Mouse (Mus musculus) ES-E14 (cell line): ENCODE results near the gene Papss1. TPM values are rescaled to one million over a fixed set of nuclear protein-coding genes. Genes with fewer than 3 reads are reported as not detected.

Experiments used
- DNase-seq: peaks from one replicate; pipeline ENCODE4 v3.0.0-alpha.2; 2013; ENCODE audit warnings: low read depth, low spot score
- H3K27ac ChIP-seq: 2 replicates; pipeline ENCODE4 v1.5.1; 2012; ENCODE audit warnings: low read depth, mild to moderate bottlenecking, low read length, moderate library complexity, mixed read lengths; ENCODE audit not compliant: poor library complexity, insufficient read depth, severe bottlenecking
- H3K36me3 ChIP-seq: 2 replicates; pipeline ENCODE4 v1.6.1; 2012; ENCODE audit warnings: mild to moderate bottlenecking, low read length, moderate library complexity, mixed read lengths; ENCODE audit not compliant: control insufficient read depth, poor library complexity, insufficient read depth, severe bottlenecking
- H3K4me1 ChIP-seq, 2 experiments: fragments of 150-350 bp in 1 of 2; sonication (generic) in 1 of 2; 2 replicates each; pipeline ENCODE4 v1.6.1; 2012; ENCODE audit warnings: low read length in 2 of 2, mild to moderate bottlenecking in 1 of 2, mixed read lengths in 1 of 2; ENCODE audit not compliant: control insufficient read depth in 2 of 2, insufficient read depth in 2 of 2, poor library complexity in 1 of 2
- H3K4me3 ChIP-seq, 2 experiments: fragments of 150-350 bp in 1 of 2; sonication (generic) in 1 of 2; 2 replicates each; pipeline ENCODE4 v1.5.1; 2012; ENCODE audit warnings: low read length in 2 of 2, low read depth in 1 of 2, mild to moderate bottlenecking in 1 of 2, mixed read lengths in 1 of 2; ENCODE audit not compliant: insufficient read depth in 1 of 2, poor library complexity in 1 of 2, severe bottlenecking in 1 of 2
- H3K9ac ChIP-seq: 2 replicates; pipeline ENCODE4 v1.6.1; 2012; ENCODE audit warnings: low read depth, mild to moderate bottlenecking, low read length, mixed read lengths; ENCODE audit not compliant: poor library complexity, insufficient read depth, severe bottlenecking
- H3K9me3 ChIP-seq: fragments of 150-350 bp; sonication (generic); 2 replicates; pipeline ENCODE4 v1.6.1; 2012; ENCODE audit warnings: low read depth, mild to moderate bottlenecking, low read length; ENCODE audit not compliant: control insufficient read depth, insufficient read depth
- CHD2 ChIP-seq: IDR thresholded peaks from 2 replicates; pipeline ENCODE4 v1.6.1; 2014; ENCODE audit warnings: mild to moderate bottlenecking, low read depth, low read length, inconsistent platforms
- HCFC1 ChIP-seq: IDR thresholded peaks from 2 replicates; pipeline ENCODE4 v1.6.1; 2012; ENCODE audit warnings: low read length, inconsistent platforms, borderline replicate concordance; ENCODE audit not compliant: insufficient read depth
- MAFK ChIP-seq: IDR thresholded peaks from 2 replicates; pipeline ENCODE4 v1.6.1; 2014; ENCODE audit warnings: mild to moderate bottlenecking, low read depth, low read length, inconsistent platforms; ENCODE audit not compliant: insufficient read depth
- ZC3H11A ChIP-seq: IDR thresholded peaks from 2 replicates; pipeline ENCODE4 v1.6.1; 2012; ENCODE audit warnings: low read depth, mild to moderate bottlenecking, inconsistent platforms, low read length, borderline replicate concordance
- ZNF384 ChIP-seq: IDR thresholded peaks from 2 replicates; pipeline ENCODE4 v1.6.1; 2012; ENCODE audit warnings: low read depth, low read length, inconsistent platforms
- in situ Hi-C, 2 experiments: fragments of 600-800 bp; cut with MboI; formaldehyde crosslinking; loops; one replicate each; pipeline ENCODE4 v1.15.1; 2025; ENCODE audit warnings: low sequenced_read_pairs in 2 of 2, inconsistent platforms in 1 of 2; ENCODE audit not compliant: unreplicated experiment in 2 of 2
- total RNA-seq: library from RNA; depleted of rRNA; stranded (reverse); fragments of 300-350 nt; gene quantifications from 2 replicates; pipeline ENCODE4 v1.2.3, GENCODE M21; 2012

Papss1 gene
- total RNA-seq, 1 experiment: 12.8 TPM

GRCm38 (mm10) chr3:131522243-131522642 lies 42.3 kb upstream of the Papss1 start:
- H3K9ac ChIP-seq: no peak overlapping the region
- H3K27ac ChIP-seq: no peak overlapping the region
- TF ChIP-seq MAFK (no peak), ZNF384 (no peak), HCFC1 (no peak), ZC3H11A (no peak), CHD2 (no peak)
- no peak overlapping the region for H3K4me3 ChIP-seq
- H3K4me1 ChIP-seq: peaks cover 0 to 2% of the 10 kb centered on the region in 2 experiments; a peak in 2 of 4 replicates
- in situ Hi-C loops: no loop called here
- no peaks in the 10 kb centered on the region for H3K9me3 ChIP-seq
- no peaks in the 10 kb centered on the region for H3K36me3 ChIP-seq
- DNase-seq: no peak

- Histone ChIP-seq H3K9me3 (no peaks in the 10 kb centered on the region), H3K36me3 (no peaks in the 10 kb centered on the region), H3K4me3 (no peak overlapping the region), H3K4me1 (peaks cover 0 to 2% of the 10 kb centered on the region in 2 experiments; a peak in 2 of 4 replicates), H3K27ac (no peak overlapping the region), H3K9ac (no peak overlapping the region)
- TF ChIP-seq MAFK: no peak
- TF ChIP-seq CHD2: no peak
- TF ChIP-seq ZNF384: no peak
- TF ChIP-seq ZC3H11A: no peak
- no peak for TF ChIP-seq HCFC1
- in situ Hi-C loops: no loop called here
- no peak for DNase-seq
Measured at GRCm38 (mm10) chr3:131523749-131524148, 40.8 kb upstream of the Papss1 start.

- in situ Hi-C loops: no loop called here
- Histone ChIP-seq H3K9me3 (no peaks in the 10 kb centered on the region), H3K9ac (no peak overlapping the region), H3K4me3 (no peak overlapping the region), H3K27ac (no peak overlapping the region), H3K36me3 (no peaks in the 10 kb centered on the region), H3K4me1 (peaks cover 0 to 2% of the 10 kb centered on the region in 2 experiments; a peak in 2 of 4 replicates)
- no peak for DNase-seq
- no peak for TF ChIP-seq CHD2
- TF ChIP-seq ZNF384: no peak
- no peak for TF ChIP-seq ZC3H11A
- no peak for TF ChIP-seq HCFC1
- no peak for TF ChIP-seq MAFK
Measured at GRCm38 (mm10) chr3:131524210-131524609, 40.4 kb upstream of the Papss1 start.

GRCm38 (mm10) chr3:131524779-131525178 lies 39.8 kb upstream of the Papss1 start:
- Histone ChIP-seq H3K9me3 (no peaks in the 10 kb centered on the region), H3K9ac (no peak overlapping the region), H3K4me1 (peaks cover 0 to 2% of the 10 kb centered on the region in 2 experiments; a peak in 2 of 4 replicates), H3K36me3 (no peaks in the 10 kb centered on the region), H3K27ac (no peak overlapping the region), H3K4me3 (no peak overlapping the region)
- DNase-seq: peak; percentile 30
- in situ Hi-C loops: no loop called here
- no peak for TF ChIP-seq MAFK
- TF ChIP-seq ZC3H11A: no peak
- TF ChIP-seq ZNF384: no peak
- TF ChIP-seq CHD2: no peak
- TF ChIP-seq HCFC1: no peak

- Histone ChIP-seq H3K27ac (no peak overlapping the region), H3K4me3 (no peak overlapping the region), H3K36me3 (no peaks in the 10 kb centered on the region), H3K9me3 (no peaks in the 10 kb centered on the region), H3K9ac (no peak overlapping the region), H3K4me1 (peaks cover 0 to 2% of the 10 kb centered on the region in 2 experiments; a peak in 2 of 4 replicates)
- TF ChIP-seq ZC3H11A (no peak), MAFK (no peak), ZNF384 (no peak), CHD2 (no peak), HCFC1 (no peak)
- DNase-seq: no peak
- in situ Hi-C loops: no loop called here
Measured at GRCm38 (mm10) chr3:131525229-131525628, 39.3 kb upstream of the Papss1 start.
